Mouse (Mus musculus) adrenal gland, postnatal 14 days (tissue): ENCODE results near the gene Slc17a2. TPM values are rescaled to one million over a fixed set of nuclear protein-coding genes. Genes with fewer than 3 reads are reported as not detected.

Experiments
- DNase-seq: peaks from one replicate; pipeline ENCODE4 v3.0.0; 2021; ENCODE audit warnings: mixed read lengths
- total RNA-seq: library from RNA; stranded (reverse); gene quantifications from 2 replicates; pipeline ENCODE4 v1.2.3, GENCODE M21; 2021

Slc17a2 gene
- total RNA-seq, 1 experiment from 2014 or later, result 12.9 TPM

- DNase-seq, result peak; percentile 67
Observed at GRCm38 (mm10) chr13:23792520-23792919, 14.3 kb upstream of the Slc17a2 start.

- no peak for DNase-seq
Observed at GRCm38 (mm10) chr13:23799405-23799804, 7.4 kb upstream of the Slc17a2 start.

- no peak for DNase-seq
Observed at GRCm38 (mm10) chr13:23804532-23804931, 2.3 kb upstream of the Slc17a2 start.

GRCm38 (mm10) chr13:23816148-23816547, 9.4 kb downstream of the Slc17a2 start:
- DNase-seq, result no peak

GRCm38 (mm10) chr13:23820179-23820940, 13.6 kb downstream of the Slc17a2 start:
- no peak for DNase-seq

- DNase-seq, result no peak
Observed at GRCm38 (mm10) chr13:23822213-23822612, 15.4 kb downstream of the Slc17a2 start.

GRCm38 (mm10) chr13:23826606-23827005, 19.8 kb downstream of the Slc17a2 start:
- DNase-seq, result no peak

GRCm38 (mm10) chr13:23833053-23833452, 26.3 kb downstream of the Slc17a2 start:
- peak; percentile 65 for DNase-seq

GRCm38 (mm10) chr13:23834836-23835235, 28.0 kb downstream of the Slc17a2 start:
- DNase-seq, result no peak

GRCm38 (mm10) chr13:23836630-23837029, 29.8 kb downstream of the Slc17a2 start:
- DNase-seq, result peak; percentile 29

GRCm38 (mm10) chr13:23839308-23839707, 32.5 kb downstream of the Slc17a2 start, which contains the start of gene Slc17a3:
Gene Slc17a3 (plus strand): TSS chr13:23839434.
- DNase-seq, result no peak

GRCm38 (mm10) chr13:23845851-23846250, 39.1 kb downstream of the Slc17a2 start:
- DNase-seq, result no peak

- DNase-seq, result no peak
Observed at GRCm38 (mm10) chr13:23849299-23849698, 42.5 kb downstream of the Slc17a2 start.

GRCm38 (mm10) chr13:23856401-23856800, 49.6 kb downstream of the Slc17a2 start:
- no peak for DNase-seq

- no peak for DNase-seq
Observed at GRCm38 (mm10) chr13:23861815-23862214, 55.0 kb downstream of the Slc17a2 start.

GRCm38 (mm10) chr13:23864711-23865110, 57.9 kb downstream of the Slc17a2 start:
- no peak for DNase-seq

GRCm38 (mm10) chr13:23866086-23866710, 59.4 kb downstream of the Slc17a2 start:
- no peak for DNase-seq

GRCm38 (mm10) chr13:23867000-23867399, 60.2 kb downstream of the Slc17a2 start:
- DNase-seq, result no peak

GRCm38 (mm10) chr13:23867405-23867804, 60.6 kb downstream of the Slc17a2 start, which contains the start of gene Slc17a1:
Gene Slc17a1 (plus strand): TSS chr13:23867750.
- DNase-seq, result no peak

GRCm38 (mm10) chr13:23868790-23869533, 62.2 kb downstream of the Slc17a2 start:
- no peak for DNase-seq

GRCm38 (mm10) chr13:23869996-23870395, 63.2 kb downstream of the Slc17a2 start:
- no peak for DNase-seq

- no peak for DNase-seq
Observed at GRCm38 (mm10) chr13:23873141-23873540, 66.3 kb downstream of the Slc17a2 start.
